Mouse (Mus musculus) adrenal gland, adult 18-20 months (tissue): ENCODE results near the gene Rpl21. TPM values are rescaled to one million over a fixed set of nuclear protein-coding genes. Genes with fewer than 3 reads are reported as not detected.
"Not testable (repeated sequence)": the region's sequence is repeated elsewhere in the genome, so short reads cannot be mapped to it uniquely, and the experiment has no call there.

Experiments used
- DNase-seq, 2 experiments: peaks; one replicate each; pipeline ENCODE4 v3.0.0; 2021 to 2022; ENCODE audit warnings: low spot score in 2 of 2
- total RNA-seq, 2 experiments: library from RNA; stranded (reverse); gene quantifications; 1 replicate in 1 of 2; 2 replicates in 1 of 2; pipeline ENCODE4 v1.2.3; 2021

Gene Rpl21
- total RNA-seq, 2 experiments from 2014 or later = 289 to 315 TPM

DNA sequence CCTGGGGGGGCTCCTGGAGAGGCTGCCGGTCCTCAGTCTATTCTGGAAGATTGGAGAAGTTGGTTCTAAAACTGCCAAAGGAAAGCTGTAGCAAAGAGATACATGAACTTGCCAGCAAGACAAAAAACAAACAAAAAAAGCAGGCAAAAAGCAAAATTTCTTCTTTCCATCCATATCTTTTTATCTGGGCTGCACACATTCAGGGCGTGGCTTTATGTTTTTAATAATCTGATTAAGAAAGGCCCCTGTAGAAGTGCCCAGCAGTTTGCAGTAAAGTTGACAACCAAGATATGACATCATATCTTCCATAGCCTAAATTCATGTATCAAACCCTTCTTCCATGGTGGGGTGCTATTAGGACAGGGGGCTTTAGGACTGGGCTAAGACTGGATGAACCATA, 33.6 kb downstream of the Rpl21 start:
- no peak for DNase-seq

DNA sequence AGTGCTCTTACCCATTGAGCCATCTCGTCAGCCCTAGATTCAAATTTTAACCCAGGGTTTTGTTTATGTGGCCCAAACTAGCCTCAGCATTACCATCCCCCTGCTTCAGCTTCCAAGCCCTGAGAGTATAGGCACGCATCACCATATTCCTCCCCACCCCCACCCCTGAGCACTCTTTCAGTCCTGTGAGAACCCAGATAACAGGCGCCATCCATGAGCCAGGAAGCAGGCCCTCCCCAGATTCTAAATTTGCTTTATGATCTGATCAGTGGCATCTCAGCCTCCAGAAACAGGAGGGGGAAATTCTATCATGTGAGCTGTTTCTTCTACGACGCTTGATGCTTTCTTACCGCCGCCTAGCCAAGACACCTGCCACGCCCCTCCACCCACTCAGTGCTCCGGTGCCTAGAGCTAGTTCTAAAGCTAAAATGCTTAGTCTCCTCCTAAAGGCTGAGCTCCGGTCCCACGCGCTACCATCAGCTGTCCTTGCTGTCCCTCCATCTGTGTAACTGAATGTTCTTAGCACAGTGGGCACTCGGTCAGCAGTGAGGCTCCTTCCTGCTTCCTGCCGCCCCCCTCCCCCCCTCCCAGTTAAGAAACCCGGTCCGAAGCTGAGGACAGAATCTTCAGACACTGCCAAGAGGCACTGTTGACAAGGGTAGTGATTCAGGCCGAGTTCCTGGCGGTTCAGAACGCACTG, 34.7 kb downstream of the Rpl21 start:
- DNase-seq = peak in 1 of 2 experiments; percentile 26

DNA sequence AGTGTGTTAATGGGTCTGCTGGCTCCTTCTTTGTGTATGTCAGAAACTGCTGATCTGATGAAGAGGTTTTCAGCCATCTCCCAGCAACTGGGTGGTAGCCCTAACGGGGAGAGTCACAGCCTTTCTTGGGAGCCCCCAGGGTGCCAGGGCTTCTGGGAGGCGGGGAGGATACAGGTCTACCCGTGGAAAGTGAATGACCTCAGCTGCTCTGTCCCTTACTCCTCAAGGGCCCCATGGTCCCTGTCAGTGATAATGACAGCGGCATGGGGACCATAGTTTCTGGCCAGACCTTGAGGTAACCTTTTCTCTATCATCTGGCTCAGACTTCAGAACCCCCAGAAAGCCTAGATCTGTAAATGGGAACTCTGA, 35.2 kb downstream of the Rpl21 start:
- DNase-seq = no peak

DNA sequence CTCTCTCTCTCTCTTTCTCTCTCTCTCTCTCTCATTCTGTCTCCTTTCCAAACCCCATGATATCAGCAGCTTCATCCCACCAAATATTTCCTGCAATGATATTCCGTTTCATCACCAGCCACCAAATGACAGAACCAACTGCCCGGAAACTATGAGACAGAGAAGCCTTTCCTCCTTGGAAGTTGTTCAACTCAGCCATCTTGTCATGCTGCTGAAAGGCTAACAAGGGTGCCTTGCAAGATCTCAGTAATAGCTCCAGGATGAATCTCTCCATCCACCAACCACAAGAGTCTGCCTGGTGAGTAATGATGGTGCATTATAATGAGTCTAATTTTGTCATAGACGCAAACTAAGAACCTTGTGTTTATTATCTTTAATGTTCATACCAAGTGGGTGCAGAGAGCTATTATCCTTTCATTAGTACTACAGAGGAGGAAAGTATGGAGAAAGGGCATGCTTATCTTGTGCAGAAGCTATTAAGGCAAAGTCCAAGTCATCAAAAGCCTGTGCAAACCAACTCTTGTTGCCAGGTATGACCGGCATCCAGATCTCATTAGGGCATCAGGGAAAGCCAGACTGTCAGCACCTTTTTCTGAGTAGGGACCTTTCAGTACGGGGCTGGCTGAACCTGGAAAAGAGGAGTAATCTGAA, 40.4 kb downstream of the Rpl21 start:
- DNase-seq = no peak

DNA sequence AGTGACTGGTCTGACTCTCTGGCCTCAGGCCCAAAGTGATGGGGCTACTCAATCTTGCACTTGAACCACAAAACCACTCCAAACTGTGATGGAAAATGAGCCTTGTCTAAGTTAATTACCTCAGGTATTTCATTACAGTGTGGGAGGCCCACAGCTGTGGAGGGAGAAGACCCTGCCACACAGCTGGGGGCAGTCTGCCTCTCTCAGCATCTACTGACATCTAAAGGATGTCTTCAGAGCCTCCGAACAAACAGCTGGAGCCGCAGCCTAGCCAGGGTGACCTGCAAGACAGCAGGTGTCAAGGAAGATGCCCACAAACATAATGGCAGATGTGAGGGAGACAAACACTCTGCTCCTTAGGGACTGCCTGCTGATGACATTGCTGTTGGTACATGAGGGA, 43.3 kb downstream of the Rpl21 start:
- DNase-seq = no peak

DNA sequence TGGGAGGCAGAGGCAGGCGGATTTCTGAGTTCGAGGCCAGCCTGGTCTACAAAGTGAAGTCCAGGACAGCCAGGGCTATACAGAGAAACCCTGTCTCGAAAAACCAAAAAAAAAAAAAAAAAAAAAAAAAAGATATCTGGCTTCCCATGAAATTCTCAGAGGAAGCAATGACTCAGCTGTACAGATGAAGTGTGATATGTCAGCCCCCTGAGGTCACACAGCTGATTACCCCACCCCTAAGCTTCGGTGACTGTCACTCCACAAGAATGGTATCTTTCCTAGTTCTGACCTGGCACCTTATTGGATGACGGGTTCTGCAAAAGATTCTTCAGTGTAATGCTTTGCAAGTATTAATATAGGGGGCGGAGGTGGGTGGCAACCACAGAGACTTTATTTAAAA, 45.2 kb downstream of the Rpl21 start:
- not testable (repeated sequence) for DNase-seq

DNA sequence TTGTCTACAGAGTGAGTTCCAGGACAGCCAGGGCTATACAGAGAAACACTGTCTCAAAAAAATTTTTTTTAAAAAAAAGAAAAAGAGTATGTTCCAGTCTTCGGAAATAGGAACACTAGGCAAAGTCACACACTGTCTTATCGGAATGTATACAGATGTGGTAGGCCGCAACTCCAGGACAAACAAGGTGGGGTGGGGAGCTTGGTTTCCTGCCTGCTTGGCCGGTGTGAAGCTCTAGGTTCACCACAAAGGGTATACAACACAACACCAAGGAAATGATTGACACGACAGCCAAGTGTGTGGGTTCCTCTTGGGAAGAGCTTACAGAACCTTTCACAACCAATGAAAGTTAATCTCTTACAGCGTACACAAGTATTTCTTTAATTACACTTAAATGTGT, 49.6 kb downstream of the Rpl21 start:
- no peak for DNase-seq

DNA sequence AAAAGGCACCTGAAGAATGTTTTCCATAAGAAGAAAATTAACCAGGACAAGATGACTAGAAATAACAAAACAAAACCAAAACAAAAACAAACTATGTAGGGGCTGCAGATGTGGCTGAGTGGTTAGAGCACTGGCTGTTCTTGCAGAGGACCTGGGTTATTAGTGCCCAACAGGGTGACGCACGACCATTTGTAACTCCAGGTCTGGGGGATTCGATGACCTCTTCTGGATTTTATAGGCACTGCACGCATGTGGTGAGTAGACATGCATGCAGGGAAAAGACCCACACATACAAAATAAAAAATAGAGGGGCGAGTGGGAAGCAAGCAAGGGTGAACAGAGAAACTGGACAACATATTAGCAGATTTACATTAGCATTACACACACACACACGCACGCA, 50.4 kb downstream of the Rpl21 start:
- DNase-seq = no peak

DNA sequence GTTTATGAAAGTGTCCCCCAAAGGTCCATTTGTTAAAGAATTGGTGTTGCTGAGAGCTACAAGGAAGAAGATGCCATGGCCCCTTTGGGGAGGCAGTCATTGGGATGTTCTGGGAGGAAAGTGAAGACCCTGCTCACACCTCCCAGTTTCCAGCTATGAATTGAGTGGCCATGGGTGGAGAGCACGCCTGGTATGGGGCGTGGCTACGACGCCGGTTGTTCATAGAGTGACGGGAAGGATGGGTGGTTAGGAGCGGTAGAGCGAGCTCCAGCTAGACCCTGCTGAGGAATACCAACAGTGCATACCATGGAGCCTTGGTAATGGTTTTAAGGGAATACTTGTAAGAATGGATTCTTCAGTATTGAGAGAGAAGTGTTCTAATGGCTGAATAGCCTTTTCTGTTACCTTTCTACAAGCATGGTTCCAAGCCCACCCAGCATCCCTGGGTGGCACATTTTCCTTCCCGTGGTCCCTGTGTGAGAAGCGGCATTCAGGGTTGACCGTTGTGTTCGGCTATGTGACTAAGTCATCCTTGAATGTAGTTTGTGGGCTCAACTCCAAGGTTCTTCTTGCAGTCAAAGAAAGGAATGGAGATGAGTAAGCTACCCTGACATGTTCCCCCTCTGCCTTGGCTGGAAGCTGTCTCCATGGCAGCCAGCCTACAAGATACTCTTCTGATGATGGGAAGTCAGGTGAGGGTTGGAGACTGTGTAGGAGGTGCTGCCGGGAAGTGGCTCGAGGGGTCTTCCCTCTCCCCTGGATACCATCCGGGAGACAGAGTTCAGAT, 51.0 kb downstream of the Rpl21 start:
- DNase-seq = no peak

Other genes starting within 250 kb of the Rpl21 start
- under 1 TPM in 1 of 2 experiments, not detected in 1; 0.43 TPM for gene Gpr12, start 247.7 kb upstream of the Rpl21 start, total RNA-seq
- 10 to 100 TPM; 28.5 to 30.9 TPM for gene Usp12, start 37.9 kb upstream of the Rpl21 start, total RNA-seq
- gene Rasl11a, start 12.2 kb downstream of the Rpl21 start, total RNA-seq = 10 to 100 TPM in 1 of 2 experiments, 1 to 10 TPM in 1; 7.0 to 11.1 TPM
- gene Gtf3a, start 115.8 kb downstream of the Rpl21 start, total RNA-seq = 10 to 100 TPM; 21.6 to 30.5 TPM
- 10 to 100 TPM; 23.5 to 31.9 TPM for gene Mtif3, start 130.9 kb downstream of the Rpl21 start, total RNA-seq
- 10 to 100 TPM; 10.2 to 11.5 TPM for gene Lnx2, start 243.7 kb downstream of the Rpl21 start, total RNA-seq
- 100 to 1,000 TPM; 128 to 132 TPM for gene Polr1d, start 244.2 kb downstream of the Rpl21 start, total RNA-seq